Mouse (Mus musculus): ENCODE measurements at regions not wholly inside any gene's neighbourhood (a gene's known extent, or its start where the extent isn't known, plus 50 kb on each side); places are given as distances from the start of the nearest gene placed in this dataset.

GRCm38 (mm10) chr17:51408367-51408766 lies 229.2 kb upstream of the Tbc1d5 start:
- ATAC-seq (ENCODE audit: poor library complexity, severe bottlenecking), result peak; percentile 73

GRCm38 (mm10) chr17:51407046-51407445 lies 227.9 kb upstream of the Tbc1d5 start:
- ATAC-seq (ENCODE audit: poor library complexity, severe bottlenecking), result peak; percentile 57

DNA sequence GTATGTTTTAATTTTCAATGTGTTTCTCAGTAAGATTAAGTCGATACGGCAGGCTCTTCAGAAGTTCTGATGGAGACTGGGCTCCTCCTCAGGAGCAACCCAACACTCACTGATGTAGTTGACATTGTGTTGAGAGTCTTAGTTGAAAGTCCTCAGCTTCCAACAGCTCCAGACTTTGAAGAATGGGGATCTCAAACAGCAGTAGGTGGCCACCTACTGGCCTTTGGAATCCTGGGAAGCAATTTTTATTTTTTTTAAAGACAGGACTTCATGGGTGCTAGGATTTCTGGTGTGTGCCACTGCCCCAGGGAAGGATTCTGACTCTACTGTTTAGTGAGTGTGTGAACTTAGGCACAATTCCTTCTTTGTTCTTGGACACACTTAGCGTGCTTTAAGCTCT lies 225.9 kb upstream of the Tbc1d5 start:
- no peak for ATAC-seq (ENCODE audit: poor library complexity, severe bottlenecking)

DNA sequence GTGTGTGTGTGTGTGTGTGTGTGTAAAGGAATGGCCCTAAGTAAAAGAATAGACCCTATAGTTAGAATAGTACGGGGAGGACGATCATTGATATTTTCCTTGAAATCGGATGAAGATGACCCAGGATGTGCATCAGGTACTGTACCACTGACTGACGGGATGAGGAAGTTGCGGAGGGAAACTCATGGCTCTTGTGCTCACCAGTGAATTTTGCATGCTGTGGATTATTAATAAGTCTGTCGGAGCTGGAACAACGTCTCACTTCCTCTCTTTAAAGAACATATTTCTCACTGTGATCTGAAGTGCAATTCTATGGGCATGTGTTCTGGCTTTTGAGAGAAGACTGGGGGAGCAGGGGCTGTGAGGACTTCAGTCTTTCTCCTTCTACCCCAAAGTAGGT lies 218.8 kb upstream of the Tbc1d5 start:
- ATAC-seq (ENCODE audit: poor library complexity, severe bottlenecking), result peak; percentile 85

- no peak for ATAC-seq (ENCODE audit: poor library complexity, severe bottlenecking)
Measured at GRCm38 (mm10) chr17:51393771-51394221, 214.6 kb upstream of the Tbc1d5 start.

- ATAC-seq (ENCODE audit: poor library complexity, severe bottlenecking), result no peak
Measured at GRCm38 (mm10) chr17:51391871-51392270, 212.7 kb upstream of the Tbc1d5 start.

DNA sequence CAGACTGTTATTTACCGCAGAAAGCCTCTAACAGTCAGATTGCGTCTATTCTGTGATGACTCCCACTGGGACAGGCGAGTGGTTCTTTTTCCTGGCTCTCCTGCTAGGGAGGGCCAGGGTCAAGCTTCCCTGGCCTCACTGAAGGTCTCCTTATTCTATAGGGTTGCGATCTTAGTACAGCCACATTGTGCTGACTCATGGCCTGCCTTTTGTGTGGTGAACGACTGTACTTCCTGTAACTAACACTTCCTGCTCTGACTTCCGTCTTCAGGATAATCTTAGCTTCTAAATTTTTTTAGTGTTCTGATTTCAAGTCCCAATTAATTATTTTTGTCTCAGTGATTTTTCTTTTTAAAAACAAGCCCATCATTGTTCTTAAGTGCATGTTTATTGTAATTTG lies 203.4 kb upstream of the Tbc1d5 start:
- ATAC-seq (ENCODE audit: poor library complexity, severe bottlenecking), result peak; percentile 100

DNA sequence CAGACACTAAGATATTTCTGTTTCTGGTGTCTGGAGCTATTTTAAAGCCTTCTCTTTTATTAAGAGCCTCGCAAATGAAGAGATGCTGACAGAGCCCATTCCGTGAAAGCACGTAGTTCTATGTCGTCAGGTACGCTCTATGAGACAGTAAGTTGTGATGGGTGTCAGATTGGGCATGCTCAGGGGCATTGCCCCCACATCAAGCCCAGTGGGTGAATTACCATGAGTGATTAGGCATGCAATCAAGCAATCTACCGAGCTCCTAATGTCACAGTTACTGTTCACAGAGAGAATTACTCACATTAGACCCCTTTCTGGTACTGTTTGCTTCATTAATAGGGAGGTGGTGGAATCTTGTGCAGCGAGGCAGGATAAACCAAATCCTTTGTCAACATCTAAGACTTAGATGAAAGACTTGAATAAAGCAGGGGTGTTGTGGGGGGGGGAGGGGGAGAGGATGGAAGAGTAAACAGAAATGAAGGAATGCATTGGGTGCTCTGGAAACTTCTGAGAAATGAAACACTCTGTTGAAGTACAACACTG lies 192.9 kb upstream of the Tbc1d5 start:
- no peak for ATAC-seq (ENCODE audit: poor library complexity, severe bottlenecking)

DNA sequence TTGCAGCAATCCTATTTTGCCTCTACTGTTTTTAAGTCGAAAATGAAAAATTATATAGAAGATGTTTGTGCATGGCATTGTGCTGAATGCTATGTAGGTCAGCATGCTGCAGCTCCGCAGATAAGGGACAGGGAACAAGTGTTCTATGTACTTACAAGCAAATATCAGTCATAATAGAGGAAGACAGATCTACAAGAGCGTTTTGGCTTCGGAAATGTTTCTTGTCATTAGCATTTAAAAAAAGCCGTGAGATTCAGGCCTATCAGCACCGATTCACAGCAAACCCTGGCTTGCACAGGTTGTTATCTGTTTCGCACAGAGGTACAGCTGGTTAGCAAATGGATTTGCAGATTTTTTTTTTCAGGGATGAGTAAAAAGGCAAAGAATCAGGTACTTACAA lies 191.8 kb upstream of the Tbc1d5 start:
- no peak for ATAC-seq (ENCODE audit: poor library complexity, severe bottlenecking)

DNA sequence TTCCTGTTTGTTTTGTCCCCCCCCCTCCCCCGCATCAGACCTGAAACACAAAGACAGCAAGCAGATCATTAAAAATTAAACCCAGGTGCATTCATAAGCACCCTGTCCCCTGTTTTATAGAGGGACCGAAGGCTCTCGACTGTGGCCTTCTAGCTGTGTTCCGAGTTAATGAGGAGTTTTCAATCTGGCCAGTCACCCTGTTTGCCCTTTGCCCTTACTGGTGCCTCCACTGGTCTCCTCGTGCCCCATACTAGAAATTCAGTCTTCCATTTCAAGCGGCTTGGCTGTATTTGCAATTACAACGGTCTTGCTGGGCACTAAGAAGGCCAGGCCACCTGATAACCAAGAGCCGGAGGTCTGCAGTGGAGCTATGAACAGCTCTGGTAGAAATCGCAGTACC lies 190.9 kb upstream of the Tbc1d5 start:
- ATAC-seq (ENCODE audit: poor library complexity, severe bottlenecking), result no peak

DNA sequence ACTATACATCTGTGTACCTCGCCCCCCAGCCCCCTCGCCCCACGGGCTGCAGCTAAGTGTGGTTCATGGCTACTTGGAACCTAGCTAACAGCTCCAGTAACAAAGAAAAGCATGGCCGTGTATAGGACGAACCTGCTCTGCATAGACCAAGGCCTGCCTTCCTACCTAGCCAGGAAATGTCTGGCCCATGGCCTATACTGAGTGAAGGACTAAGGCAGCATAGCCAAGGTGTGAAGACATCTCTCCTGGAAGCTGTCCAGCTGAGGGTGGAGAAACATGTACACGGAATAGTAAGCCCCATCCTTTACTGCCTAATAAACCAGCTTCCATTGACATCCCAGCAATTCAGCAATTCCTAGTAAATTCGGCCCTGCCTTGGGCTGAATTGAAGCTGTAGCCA lies 183.6 kb upstream of the Tbc1d5 start:
- ATAC-seq (ENCODE audit: poor library complexity, severe bottlenecking), result no peak

GRCm38 (mm10) chr17:51362271-51362670 lies 183.1 kb upstream of the Tbc1d5 start:
- no peak for ATAC-seq (ENCODE audit: poor library complexity, severe bottlenecking)

- ATAC-seq (ENCODE audit: poor library complexity, severe bottlenecking), result no peak
Measured at GRCm38 (mm10) chr17:51358362-51358739, 179.2 kb upstream of the Tbc1d5 start.

DNA sequence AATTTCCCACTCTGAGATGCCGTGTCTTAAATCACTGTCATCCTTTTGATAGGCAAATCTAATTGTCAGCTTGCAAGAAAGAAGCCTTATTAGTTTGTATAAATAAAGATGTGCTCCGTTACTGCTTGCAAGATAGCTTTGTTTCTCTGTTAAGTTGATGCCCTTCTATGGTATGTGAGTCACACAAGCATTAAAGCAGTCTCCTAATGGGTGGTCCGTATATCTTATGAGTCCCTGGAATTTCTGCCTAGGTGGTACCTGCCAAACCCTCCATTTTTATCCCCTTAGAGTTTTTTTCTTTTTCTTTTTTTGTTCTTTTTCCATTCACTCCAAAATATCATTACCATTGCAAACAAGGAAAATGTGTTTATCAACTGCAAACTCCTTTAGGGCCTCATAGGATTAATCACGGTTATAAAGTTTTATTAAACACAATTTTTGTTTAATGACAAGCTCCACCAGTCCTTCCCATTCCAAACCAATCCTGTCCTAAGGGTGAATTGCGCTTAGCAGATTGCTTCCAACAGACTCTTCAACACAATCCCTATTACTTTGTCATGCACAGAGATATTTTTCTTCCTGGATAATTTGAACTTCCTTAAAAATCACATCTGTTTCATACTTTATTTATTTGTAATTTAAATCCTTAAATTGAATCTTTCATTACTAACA lies 178.7 kb upstream of the Tbc1d5 start:
- ATAC-seq (ENCODE audit: poor library complexity, severe bottlenecking), result no peak

- no peak for ATAC-seq (ENCODE audit: poor library complexity, severe bottlenecking)
Measured at GRCm38 (mm10) chr17:51356447-51356846, 177.3 kb upstream of the Tbc1d5 start.

GRCm38 (mm10) chr17:51321868-51322267 lies 142.7 kb upstream of the Tbc1d5 start:
- no peak for ATAC-seq (ENCODE audit: poor library complexity, severe bottlenecking)

GRCm38 (mm10) chr17:51321025-51321424 lies 141.9 kb upstream of the Tbc1d5 start:
- no peak for ATAC-seq (ENCODE audit: poor library complexity, severe bottlenecking)

DNA sequence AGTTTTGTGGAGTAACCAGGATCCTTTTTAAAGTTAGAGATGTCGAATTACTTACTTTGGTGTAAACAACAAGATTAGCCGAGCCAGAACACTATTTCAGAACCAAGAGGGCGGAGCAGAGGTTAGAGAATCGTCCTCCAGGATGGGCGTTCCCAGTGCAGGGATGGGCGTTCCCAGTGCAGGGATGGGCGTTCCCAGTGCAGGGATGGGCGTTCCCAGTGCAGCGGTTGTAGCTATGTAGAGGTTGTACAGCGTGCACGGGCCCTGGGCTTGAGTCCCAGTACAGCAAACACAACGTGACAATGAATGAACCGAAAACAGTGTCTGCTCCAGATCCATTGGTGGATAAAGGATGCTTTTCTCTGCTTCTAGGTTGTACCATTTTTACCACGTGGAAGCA lies 125.8 kb upstream of the Tbc1d5 start:
- ATAC-seq (ENCODE audit: poor library complexity, severe bottlenecking), result no peak

DNA sequence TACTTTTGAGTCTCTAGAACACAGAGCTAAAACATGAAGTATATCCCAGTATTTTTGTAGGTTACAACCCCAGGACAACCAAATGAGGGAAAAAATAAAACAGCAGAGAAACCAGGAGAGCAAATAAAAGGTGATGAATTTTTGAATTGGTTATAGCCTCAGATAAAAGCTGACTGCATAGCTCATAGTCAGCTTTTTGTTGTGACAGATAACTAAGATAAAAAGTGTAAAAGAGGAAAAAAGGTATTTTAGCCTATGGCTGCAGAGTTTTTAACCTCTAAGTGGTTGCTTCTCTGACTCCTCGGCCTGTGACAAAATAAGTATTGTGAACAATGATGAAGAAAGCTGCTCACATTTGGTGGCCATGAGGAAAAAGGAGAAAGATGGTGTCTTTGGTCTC lies 111.6 kb upstream of the Tbc1d5 start:
- ATAC-seq (ENCODE audit: poor library complexity, severe bottlenecking), result no peak

DNA sequence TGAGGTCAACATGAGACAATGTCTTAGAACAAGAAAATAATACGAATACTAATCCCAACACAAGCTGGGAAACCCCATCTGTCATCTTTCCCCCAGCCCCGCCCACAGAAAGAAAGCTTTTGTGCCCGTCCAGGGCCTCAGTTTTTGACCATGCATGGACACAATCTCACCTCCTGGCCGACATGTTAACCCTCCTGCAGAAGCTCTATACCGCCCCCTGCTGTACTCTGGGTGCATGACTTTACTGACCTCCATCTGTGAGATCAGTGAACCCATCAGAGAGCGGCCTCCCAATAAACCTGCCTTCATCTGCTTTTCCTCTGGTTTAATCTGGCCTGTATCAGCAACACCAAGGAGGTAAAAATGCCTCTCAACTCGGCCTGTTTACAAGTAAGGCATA lies 109.6 kb upstream of the Tbc1d5 start:
- peak; percentile 89 for ATAC-seq (ENCODE audit: poor library complexity, severe bottlenecking)

- ATAC-seq (ENCODE audit: poor library complexity, severe bottlenecking), result peak; percentile 48; the same call in 1 of the 2 replicates
Measured at GRCm38 (mm10) chr17:51287878-51288277, 108.7 kb upstream of the Tbc1d5 start.

DNA sequence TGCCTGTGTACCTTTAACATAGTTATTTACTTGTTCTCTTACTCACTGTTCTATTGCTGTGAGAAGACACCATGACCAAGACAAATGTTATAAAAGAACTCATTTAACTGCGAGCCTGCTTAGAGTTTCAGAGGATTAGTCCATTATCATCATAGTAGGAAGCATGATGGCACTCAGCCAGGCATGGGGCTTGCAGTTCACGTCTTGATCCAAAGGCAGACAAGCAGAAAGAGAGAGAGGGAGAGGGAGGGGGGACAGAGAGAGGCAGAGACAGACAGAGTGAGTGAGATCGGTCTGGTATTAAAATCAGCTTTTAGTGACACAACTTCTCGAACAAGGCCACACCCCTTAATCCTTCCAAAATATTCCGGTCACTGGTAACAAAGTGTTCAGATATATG lies 106.2 kb upstream of the Tbc1d5 start:
- no peak for ATAC-seq (ENCODE audit: poor library complexity, severe bottlenecking)

GRCm38 (mm10) chr17:51278771-51279170 lies 99.6 kb upstream of the Tbc1d5 start:
- no peak for ATAC-seq (ENCODE audit: poor library complexity, severe bottlenecking)
